8 mouse cellular contexts compared by ENCODE assay signal in the genomic region with DNA sequence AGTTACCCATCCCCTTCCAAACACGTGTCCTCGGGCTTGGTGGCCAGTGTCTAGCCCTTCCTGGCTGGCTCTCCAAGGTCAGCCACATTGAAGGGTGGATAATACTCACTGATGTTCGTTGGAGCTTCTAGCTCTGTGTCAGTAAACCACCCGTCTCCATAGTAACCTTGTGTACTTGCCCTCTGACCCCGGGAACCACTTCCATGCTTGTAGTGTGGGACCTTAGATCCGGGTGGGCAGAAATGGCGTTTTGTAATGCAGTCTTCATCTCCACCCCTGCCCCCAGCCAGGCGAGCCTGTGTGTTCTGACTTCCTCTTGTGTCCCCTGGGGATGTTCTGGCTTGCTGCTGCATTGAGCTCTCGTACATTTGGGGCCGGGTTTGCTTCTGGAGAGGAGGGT. TPM values are rescaled to one million over a fixed set of nuclear protein-coding genes. Genes with fewer than 3 reads are reported as not detected.
DNase-seq lines count a peak whose midpoint lies in the region; ATAC-seq and TF ChIP-seq lines count a peak whose summit lies in the region.

No protein-coding gene starts in this region.

- H3K9me3 ChIP-seq in hindbrain, embryonic 13.5 days = no peaks in the 10 kb centered on the region

- 0 out of 2 replicates have a peak, but pooled peaks have one; percentile 3 for TF ChIP-seq POLR2A in bone marrow, adult 2 months (IDR thresholded peaks at IDR 0.05; ENCODE audit: borderline replicate concordance, control insufficient read depth, low read depth, low read length)

- peak overlapping the region; percentile 74 for H3K27ac ChIP-seq in bone marrow, adult 2 months (ENCODE audit: control insufficient read depth, insufficient read depth, low read depth, low read length, poor library complexity)
- peak overlapping the region; percentile 35 for H3K27ac ChIP-seq in hindbrain, embryonic 13.5 days

- H3K36me3 ChIP-seq in hindbrain, embryonic 13.5 days = peaks cover 15% of the 10 kb centered on the region

- no peak overlapping the region for H3K4me3 ChIP-seq in bone marrow, adult 2 months (replicated peaks; ENCODE audit: control insufficient read depth, low read depth, low read length)
- no peak overlapping the region for H3K4me3 ChIP-seq in hindbrain, embryonic 13.5 days

- H3K9ac ChIP-seq in hindbrain, embryonic 13.5 days = no peak overlapping the region

- H3K4me2 ChIP-seq in hindbrain, embryonic 13.5 days = no peak overlapping the region

- WGBS in bone marrow, adult 2 months = 12% methylated on average over 10 of the region's 10 CpGs
- 19% methylated on average over 10 of the region's 10 CpGs for WGBS in hindbrain, embryonic 13.5 days

- 0 out of 2 replicates have a peak, but pooled peaks cover 4% of the 10 kb centered on the region for H3K27me3 ChIP-seq in hindbrain, embryonic 13.5 days

- no peak for TF ChIP-seq CTCF in bone marrow, adult 2 months (IDR thresholded peaks at IDR 0.05; ENCODE audit: control insufficient read depth, insufficient read depth, low read length)

- no peak for ATAC-seq in hindbrain, embryonic 13.5 days (ENCODE audit: low FRiP score)

- H3K4me1 ChIP-seq in bone marrow, adult 2 months (ENCODE audit: control insufficient read depth, insufficient read depth, low read length) = peaks cover 20% of the 10 kb centered on the region
- peaks cover 56% of the 10 kb centered on the region for H3K4me1 ChIP-seq in hindbrain, embryonic 13.5 days (replicated peaks)

- DNase-seq in adrenal gland, postnatal 14 days = peak; percentile 75
- no peak for DNase-seq in adrenal gland, adult 18-20 months (ENCODE audit: low spot score in 2 of 2)
- peak; percentile 60 for DNase-seq in lung, postnatal 36 days
- peak; percentile 82 for DNase-seq in thymus, postnatal 14 days
- DNase-seq in right cerebral cortex, adult 2 months (ENCODE audit: low spot score in 2 of 2) = no peak
- no peak for DNase-seq in gastrocnemius, postnatal 4 days (ENCODE audit: low spot score in 2 of 2)

RNA-seq across cellular contexts. Expression of gene Fam222a, which starts 28.8 kb away (rescaled TPM):
- 55.8 and 77.0 TPM in 2 replicates for total RNA-seq in adrenal gland, postnatal 14 days (2021)
- total RNA-seq in adrenal gland, adult 18-20 months (2021) = 10 to 100 TPM; 62.7 to 76.0 TPM
- 0.92 TPM in 1 of 2 replicates, not detected in the other for polyA plus RNA-seq in bone marrow, adult 2 months (2011; ENCODE audit: insufficient read depth, insufficient read length, low replicate concordance, missing spikeins)
- 5.8 and 6.4 TPM in 2 replicates for polyA plus RNA-seq in hindbrain, embryonic 13.5 days (2015; fragmentation: Nextera tagmentation; extraction: Ambion mirVana)
- total RNA-seq in gastrocnemius, postnatal 4 days (2021) = 1 to 10 TPM; 2.2 to 2.5 TPM

Comparison
In these comparisons a context has a peak if more than half of its experiments do, and no peak if none do; other contexts are left out.
1. DNase-seq: peak in adrenal gland, postnatal 14 days (single experiment), lung, postnatal 36 days (single experiment) and thymus, postnatal 14 days (single experiment); none in adrenal gland, adult 18-20 months (0 of 2), right cerebral cortex, adult 2 months (0 of 2) and gastrocnemius, postnatal 4 days (0 of 2).
2. RNA of gene Fam222a, which starts 28.8 kb away (total RNA-seq): 55.8 to 77.0 TPM in adrenal gland, postnatal 14 days and 62.7 to 76.0 TPM in adrenal gland, adult 18-20 months; 2.2 to 2.5 TPM in gastrocnemius, postnatal 4 days; every median in the first group is over 10 times any median in the second.